Mouse (Mus musculus) testis, postnatal 14 days (tissue): ENCODE data around the gene Gmds.

Experiments
- DNase-seq: peaks from one replicate; pipeline ENCODE4 v3.0.0; 2021; ENCODE audit warnings: low spot score

The Gmds gene

DNA sequence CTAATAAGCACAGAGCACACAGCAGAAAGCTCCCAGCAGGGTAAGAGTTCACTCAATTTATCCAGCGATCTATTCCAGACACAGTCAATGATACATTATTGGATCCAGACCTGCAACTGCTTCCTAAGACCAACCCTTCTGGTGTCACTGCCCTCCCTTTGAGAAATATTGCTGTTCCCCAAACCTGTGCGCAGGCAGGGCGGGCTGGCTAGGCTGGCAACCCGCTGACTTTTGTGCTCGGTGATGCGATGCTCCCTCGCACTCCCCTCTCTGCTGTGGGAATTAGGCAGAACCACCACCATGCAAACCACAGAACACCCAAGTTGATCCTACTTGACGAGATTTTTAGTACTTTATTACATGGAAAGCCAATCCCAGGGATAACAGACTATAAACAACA is 304.4 kb downstream of the Gmds start:
- no peak for DNase-seq

DNA sequence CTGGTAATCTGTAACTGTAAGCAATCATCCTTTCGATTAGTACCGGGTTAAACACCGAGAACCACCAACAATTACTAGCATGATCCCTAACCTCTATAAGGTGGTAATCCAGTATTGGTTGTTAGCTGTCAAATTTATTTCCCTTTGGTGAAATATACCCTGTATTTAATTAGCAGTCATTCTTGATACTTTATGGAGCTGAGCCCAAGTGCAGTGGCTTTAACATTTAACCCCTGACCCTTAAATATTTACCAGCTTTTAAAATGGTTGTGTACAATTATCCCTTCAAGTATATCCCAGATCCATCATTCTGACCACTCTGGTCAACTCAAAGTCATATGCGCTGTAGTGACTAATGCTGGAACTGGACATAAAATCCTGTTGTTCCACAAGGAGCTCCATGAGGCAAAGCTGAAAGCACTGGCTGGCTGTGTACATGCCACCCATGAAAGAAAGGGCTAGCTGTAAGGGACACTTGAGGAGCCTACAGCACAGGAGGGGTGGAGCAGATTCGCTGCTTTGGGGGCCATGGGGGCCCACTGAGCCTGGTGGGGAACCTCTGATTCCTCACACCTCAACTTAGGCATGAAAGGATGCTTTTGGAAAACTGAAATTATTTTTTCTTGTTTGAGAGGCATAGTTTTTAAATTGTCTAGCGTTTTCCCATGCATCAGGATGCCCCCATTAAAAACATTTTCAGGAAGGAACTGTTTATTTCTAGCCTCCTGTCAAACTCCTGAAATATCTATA is 312.1 kb downstream of the Gmds start:
- DNase-seq = no peak

DNA sequence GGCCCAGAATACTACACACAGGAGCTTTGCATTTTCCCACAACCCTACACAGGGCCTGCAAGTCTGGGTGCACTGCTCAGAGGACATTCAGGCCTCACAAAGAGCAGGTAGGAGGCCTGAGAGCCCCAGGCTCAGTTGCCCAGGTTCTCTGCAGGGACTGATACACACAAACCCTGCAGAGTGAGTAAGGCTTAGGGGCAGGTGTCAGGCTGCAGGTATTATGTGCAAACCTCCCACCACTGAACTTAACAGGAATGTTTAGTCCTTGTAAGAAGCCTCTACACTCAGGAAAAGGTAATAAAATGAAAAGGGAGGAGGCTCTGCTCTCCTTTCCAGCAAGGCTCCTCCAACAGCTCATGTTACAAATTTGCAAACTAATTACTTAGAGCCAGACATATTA is 313.7 kb downstream of the Gmds start:
- DNase-seq = no peak

DNA sequence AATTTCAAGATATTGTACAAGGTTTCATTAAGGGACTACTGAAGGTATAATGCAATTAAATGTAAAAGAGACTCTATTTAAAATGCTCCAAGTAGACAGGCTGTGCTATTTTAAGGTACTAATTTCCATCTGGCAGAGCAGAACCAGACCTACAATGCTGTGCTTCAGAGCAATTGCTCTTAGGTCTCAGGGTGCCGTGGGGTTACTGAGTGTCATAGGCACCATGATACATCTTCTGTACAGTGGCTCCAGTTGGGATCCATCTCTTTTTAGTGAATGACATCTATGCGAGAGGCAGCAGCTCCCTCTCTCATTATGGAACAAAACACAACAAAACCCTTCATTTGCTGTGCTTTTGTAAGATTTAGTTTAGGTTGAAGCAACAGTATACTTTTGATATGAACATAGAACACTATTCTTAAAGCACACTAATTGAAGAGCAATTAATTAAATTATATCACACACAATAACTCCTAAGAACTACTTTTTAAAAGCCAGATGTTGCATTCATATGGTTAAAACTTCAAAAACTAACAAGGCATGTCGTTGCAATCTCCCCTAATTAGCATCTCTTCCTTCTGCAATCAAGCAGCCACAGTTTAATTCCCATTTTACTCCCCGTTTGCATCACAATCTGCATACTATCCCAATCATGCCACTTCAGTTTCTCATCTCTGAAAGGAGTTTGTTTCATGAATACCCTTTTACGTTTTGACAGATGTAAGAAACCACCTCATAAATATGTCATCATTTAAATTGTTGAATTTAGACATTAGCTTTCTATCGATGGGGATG is 317.9 kb downstream of the Gmds start:
- DNase-seq = no peak

DNA sequence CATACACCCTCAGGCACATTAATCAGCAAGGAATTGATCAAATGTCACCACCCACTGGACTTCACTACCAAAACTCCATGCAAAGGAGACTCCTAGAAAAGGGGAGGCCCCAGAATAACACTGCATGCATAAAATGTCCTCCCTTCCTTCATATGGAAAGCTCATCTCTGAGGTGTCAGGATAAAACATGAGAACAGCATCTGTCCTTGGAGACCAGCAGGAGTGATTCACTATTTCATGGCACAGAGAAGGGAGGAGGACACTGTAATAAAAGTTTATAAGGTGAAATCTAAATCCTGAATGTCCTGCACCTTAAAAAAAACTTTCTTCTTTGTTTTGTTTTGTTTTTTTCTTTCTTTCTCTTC is 319.3 kb downstream of the Gmds start:
- no peak for DNase-seq

DNA sequence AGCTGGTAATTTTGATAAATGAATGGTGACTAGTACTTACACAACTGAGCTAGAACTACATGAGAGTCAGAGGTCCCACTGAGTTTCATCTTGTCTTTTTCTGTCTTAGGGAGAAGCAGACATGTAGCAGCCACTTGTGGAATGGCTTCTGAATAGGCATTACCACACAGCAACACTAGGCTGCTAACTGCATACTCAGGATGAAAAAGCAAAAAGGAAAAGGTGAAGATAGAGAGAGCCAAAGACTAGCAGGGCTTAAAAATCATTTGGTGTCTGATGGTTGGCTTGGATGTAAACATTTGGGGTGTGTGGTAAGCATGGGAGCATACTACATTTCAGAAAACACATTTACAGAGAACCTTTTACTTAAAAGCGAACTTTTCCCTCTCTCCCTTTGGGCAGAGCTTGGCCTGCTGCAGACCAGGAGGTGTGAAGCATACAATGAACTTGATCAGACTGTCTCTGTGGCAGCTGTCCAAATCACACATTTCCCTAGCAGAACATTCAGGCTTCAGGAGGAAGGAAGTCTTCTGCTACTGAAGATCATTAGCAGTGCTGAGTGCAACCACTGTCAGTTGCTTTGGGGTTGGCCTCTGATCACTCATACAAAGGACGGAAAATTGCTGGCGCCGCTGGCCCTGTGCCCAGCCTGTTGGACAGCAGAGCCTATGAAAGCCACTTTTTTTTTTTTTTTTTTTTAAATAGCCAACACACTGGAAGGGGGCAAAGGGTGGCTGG is 319.9 kb downstream of the Gmds start:
- no peak for DNase-seq

DNA sequence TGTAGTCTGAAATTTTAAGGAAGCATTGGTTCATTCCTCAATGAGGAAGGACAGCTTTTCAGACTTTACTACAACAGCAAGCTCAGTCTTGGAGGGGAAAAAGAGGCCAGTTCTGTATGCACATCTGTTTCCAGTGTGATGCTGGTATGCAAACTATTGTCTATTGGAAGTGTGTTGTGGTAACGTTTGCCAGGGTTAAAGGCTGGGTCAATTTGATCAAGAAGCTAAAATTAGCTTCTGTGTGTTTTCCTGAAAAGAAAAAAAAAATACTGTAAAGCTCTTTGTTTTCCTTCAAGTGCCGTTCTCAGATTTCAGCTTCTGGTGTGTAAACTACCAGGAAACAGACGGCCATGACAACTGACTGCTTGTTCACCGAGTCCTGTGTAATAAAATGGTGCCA is 329.7 kb downstream of the Gmds start:
- no peak for DNase-seq

DNA sequence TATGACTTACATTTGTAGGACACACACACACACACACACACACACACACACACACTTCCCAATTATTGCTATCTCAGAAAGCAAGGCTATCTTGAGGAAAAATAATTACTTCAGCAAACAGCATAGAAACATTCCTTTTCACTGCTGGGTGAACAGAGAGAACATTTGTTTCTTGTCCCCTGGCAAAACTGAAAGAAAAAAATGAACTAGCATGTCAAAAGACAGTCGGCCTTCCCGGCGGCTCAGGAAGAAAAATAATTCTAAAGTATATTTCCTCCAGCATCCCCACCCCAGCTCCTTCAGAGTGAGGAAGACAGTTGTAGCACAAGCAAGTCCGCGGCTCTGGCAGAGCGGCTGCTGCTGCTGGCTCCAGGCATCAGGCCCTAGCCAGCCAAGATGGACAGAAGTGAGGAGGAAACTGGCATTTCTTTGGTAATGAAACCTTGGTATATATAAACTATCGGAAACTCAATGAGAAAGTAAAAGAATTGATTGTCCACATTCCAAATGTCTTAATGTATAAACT is 330.4 kb downstream of the Gmds start:
- no peak for DNase-seq

DNA sequence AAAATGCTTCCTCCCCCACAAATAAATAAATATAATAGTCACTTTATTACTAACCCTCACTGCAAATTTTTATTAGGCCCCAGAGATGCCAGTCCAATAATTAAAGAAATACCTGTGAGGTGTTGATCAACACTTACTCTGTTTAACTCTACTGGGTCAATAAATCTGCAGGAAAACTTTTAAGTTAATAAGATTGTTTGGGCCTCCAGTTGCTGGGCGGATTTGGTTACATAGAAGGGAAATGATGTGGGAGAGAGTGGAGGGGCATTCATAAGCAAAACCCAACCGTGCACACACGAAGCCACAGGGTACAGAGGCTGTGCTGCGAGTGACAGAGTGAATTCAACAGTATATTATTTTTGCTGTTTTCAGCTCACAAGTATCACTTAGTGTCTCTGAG is 345.1 kb downstream of the Gmds start:
- DNase-seq = no peak

DNA sequence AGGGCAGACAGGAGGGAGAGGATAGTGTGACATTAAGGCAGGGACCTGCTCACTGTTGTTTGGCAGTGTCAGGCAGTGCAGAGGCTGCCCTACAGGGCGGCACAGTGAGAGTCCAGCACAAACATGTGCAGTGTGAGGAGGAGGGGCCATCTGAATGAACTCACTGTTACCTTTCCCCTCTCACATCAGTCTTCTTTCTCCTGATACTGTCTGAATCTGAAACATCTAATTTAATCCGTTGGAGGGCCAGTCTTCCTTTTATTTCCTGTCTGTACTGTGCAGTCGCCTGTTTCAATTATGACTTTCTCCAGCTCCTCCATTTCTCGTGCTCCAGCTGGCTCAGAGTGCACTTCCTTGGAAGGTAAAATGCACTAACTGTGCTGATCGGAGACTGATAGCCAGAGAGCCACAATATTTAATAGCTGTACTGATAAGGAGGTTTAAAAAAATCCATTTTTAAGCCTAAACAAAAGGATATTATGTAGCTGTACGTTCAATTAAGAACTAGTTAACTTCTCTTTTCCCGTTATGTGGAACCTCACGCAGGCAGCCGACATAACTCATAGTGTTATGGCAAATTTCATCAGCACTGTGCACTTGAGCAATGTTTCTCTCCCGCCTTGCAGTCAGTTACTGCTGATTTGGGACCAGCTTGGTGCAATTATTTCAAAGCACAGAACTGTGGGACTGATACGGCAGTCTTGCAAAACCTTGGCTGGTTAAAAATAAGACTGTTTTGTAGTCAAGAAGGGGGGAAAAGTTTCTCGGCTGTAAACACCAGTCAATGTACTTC is 345.9 kb downstream of the Gmds start:
- no peak for DNase-seq

DNA sequence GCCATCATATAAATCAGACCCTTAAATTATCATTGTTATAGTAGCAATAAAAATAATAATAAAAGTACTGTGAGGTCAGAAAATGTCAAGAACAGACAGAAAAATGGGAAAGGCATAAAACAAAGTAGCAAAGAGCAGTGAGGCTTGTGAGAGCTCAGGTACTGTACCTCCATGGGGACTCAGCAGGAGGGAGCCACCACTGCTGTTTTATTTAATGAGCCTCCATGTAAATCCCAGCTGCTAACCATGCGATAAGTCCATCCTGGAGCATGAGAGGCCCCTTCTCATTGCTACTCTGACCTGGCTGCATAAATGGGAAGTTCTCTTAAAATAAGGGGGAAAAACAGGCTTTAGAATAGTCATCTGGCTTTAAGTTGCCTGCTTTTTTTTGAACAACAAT is 357.3 kb downstream of the Gmds start:
- no peak for DNase-seq

DNA sequence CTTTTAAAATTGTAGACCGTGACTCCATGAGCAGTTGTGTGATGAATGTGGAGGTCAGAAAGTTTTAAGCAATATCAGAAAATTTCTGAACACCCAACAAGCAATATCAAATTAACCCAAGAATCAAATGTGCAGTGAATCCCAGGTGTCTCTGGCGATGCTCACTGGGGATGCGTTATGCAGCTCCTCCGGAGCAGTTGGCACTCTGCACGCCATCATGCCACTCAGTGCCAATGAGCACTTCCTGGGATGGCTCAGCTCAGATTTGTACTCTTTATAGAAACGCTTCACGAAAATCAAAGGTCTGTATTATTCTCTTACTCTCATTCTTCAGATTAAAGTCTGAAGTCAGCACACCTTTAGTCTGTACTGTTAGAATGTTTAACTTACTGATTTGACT is 360.4 kb downstream of the Gmds start:
- DNase-seq = no peak

DNA sequence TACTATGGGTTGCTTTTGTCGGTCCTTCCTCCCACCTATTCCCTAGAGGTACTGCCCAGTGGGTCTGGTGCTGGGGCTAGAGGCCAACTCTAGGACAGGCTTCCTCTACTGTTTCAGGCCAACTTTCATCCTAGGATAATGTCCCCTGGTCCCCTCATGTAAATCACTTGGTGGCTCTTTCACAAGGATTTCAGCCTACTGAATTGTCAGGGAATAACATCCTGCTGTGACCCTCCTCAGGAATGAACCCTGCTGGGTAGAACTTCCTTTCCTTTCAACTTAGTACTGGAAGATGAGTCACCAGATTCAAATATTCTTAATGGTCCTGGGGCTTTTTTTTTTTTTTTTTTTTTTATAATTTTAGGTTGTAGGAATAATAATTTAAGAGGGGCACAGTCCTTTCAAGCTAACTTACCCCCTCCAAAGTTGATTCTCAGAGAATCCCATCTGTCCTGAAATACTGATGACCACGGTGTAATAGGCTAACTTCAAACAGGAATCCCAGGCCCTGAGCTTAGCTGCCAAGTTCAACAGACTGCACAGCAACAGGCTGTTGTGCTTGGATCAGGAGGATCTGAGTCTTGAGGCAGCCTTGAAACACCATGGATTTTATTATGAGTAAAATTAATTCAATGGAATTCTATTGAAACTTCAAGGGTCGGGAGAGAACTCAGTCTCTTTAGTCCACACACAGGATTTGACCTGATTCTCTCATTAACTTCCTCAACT is 363.6 kb downstream of the Gmds start:
- no peak for DNase-seq

DNA sequence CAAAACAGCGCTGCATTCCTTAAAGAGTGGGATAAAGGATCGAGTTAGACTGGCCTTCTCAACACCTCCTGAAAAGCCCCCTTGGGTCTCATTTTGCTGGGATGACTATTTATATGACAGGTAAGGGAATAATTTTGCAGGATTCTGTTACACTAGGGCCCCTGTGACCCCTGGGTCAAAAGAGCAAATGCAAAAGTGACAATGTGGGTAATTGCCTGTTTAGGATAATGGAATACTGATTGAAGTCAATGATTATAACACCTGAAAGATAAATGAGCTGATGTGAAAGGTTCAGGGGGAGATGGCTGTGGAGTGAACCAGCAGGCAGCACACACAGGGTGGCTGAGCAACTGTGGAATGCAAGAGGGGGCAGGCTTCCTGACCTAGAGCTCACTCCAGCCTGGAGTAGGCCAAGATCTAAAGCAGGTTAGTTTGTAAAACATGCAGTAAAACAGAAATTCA is 367.5 kb downstream of the Gmds start:
- DNase-seq = no peak

DNA sequence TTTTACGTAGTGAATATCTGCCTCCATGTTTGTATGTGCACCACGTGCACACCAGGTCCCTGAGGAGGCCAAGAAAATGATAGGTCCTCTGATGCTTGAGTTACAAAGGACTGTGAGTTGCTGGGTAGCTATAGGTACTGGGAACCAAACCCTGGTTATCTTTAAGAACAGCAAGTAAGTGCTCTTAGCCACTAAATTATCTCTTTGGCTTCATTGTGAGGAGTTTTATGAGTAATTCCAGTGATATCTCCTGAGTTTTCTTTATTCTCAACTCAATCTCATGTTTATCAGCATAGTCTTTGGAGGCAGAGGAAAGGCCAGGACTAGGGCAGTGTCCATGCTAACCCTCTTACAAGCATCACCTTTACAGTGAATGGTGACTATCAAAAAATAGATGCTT is 370.3 kb downstream of the Gmds start:
- no peak for DNase-seq

DNA sequence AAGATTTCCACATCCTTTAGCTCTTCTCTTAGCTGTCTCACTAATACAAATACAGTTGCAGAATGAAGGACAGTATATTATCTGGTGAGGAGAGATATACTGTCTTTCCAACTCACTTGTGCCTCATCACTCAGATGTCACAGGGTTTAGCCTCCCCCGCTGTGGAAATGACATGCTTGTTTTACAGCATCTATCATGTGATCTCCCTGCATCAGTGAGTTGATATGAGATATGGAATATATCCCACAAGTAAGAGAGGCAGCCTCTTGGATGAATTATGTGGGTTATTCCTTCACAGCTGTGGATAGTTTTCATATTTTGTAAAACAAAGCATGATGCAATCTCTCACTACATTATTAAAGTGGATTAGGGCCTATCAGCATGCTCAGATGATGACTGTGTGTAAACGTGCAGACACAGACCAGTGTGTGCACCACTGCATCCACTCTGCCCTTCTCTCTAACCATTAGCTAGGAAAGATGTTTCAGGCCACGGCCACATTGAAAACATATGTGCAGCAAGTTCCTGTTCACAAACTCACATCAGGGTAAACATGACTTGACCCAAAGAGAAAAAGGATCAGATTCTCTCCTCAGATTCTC is 371.5 kb downstream of the Gmds start:
- DNase-seq = no peak

DNA sequence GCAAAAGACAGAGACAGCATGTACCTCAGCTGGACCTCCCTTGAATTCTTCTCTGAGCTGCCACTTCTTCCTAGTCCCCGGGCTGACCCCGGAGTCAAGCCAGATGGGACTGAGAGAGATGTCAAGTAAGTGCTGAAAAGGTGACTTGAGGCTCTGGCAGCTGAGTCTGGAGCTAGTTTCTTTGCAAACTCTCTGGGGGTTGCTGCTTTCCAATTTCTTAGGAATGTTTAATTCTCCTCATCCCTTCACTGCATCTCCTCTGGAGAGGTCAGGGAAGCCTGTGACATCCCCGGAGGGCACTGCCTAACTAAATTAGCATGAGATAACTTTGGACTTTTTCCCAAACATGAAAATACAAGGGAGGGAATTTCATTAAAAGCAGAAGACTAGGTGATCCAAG is 378.0 kb downstream of the Gmds start:
- no peak for DNase-seq

DNA sequence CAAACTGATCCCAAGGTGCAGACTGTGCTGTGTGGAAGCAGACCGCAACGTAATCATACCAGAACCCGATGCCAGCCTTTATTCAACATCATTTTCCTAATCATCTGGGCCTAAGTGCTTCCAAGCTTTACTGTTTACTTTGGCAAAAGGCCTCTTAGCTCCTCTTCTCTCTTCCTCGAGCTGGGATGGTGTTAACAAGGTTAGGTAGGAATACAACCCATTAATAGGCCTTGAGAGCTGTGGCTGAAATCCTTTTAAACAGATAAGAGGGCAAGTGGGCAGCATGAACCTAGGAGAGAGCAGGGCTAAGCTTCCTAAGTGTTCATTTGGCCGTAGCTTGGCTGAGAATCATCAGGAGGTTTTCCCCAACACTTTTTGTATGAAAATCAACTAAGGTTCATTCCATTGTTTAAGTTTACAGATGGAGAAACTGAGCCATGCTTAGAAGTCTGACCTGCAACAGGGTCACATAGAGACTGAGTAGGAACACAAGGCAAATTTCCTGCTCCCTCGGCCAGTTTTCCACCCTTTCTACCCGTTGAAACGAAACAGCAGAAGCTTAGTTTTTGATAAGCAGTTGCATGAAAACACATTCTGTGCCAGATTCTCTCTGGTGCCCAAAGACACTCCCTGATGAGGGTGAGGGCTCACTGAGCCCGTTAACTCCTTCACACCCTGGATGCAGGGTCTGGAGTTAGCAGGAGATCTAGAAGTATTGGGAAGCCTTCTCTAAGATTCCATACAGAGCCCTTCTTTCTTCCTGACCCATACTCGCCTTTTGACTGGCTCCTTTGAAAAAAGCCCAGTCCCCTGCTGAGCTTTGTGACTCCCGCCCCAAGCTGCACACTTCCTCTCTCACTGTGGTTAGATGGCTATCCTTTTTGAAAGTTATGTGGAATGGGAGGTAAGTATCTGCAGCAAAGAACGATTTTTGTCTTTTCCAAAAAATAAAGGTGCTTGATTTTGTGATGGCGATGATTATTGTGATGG is 379.9 kb downstream of the Gmds start:
- peak; percentile 7 for DNase-seq

DNA sequence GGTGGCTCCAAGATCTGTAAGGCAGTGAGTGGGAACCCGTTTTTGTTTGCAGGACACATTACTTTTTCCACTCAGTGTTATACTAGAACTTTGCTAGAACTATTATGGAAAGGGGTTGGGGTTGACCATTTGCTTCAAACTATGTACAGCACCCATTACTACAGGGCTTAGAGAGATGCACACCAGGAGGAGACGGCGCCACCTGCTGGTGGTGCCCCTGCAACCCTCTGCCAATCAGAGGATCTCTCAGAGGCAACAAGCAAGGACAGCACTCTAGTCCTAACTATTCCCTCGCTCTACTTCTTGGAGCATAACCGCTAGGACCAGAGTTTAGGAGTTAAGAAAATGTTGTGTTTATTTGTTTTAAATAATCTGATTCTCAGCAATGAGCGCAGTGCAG is 382.0 kb downstream of the Gmds start:
- no peak for DNase-seq

DNA sequence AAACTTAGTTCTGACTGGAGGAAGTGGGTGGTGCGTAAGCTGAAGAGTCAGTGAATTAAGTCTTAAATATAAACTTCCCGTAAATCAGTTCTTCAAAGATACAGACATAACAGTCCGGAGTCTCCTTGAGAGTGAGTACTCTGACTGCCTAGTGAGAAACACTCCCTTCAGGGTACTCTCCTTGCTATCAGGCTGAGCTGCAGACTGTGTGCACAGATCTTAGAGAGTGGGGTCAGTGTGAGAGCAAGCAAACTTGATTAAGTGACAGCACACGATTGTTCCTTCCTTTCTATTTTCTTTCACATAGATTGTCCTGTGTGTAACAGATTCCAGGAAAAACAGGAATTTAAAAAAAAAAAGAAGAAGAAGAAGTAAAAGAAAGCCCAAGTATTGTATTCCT is 382.4 kb downstream of the Gmds start:
- no peak for DNase-seq
